Comparison of ENCODE assay signal across 10 mouse cellular contexts in genomic region chr2:162867516-162868029, GRCm38 (mm10).
DNase-seq lines count a peak whose midpoint lies in the region; ATAC-seq and TF ChIP-seq lines count a peak whose summit lies in the region.
"Had no signal": no experiment of that assay in that cellular context is flagged by ENCODE, and none has a peak within 500 bp of the region (broad histone marks: within the 10 kb centered on the region; RNA-seq: fewer than 3 reads in every experiment).

No protein-coding gene starts in this region.

- no peak for ATAC-seq in hindbrain, embryonic 12.5 days (ENCODE audit: low FRiP score)
- no peak for ATAC-seq in midbrain, embryonic 14.5 days (ENCODE audit: low FRiP score, low TSS enrichment)

- no peak overlapping the region for H3K9ac ChIP-seq in heart, adult 2 months (ENCODE audit: low read depth, low read length)
- no peak overlapping the region for H3K9ac ChIP-seq in hindbrain, embryonic 12.5 days
- H3K9ac ChIP-seq in midbrain, embryonic 14.5 days (replicated peaks; ENCODE audit: low read length) = no peak overlapping the region

- H3K36me3 ChIP-seq in heart, adult 2 months (ENCODE audit: control insufficient read depth, insufficient read depth, low read length) = no peaks in the 10 kb centered on the region
- no peaks in the 10 kb centered on the region for H3K36me3 ChIP-seq in hindbrain, embryonic 12.5 days
- no peaks in the 10 kb centered on the region for H3K36me3 ChIP-seq in midbrain, embryonic 14.5 days (ENCODE audit: control insufficient read depth, insufficient read depth, low read length)

- no peaks in the 10 kb centered on the region; the same call in 1 of the 2 replicates for H3K27me3 ChIP-seq in heart, adult 2 months (ENCODE audit: control insufficient read depth, insufficient read depth, low read length)
- no peaks in the 10 kb centered on the region for H3K27me3 ChIP-seq in hindbrain, embryonic 12.5 days
- no peaks in the 10 kb centered on the region for H3K27me3 ChIP-seq in midbrain, embryonic 14.5 days (ENCODE audit: control insufficient read depth, insufficient read depth, low read length)

- H3K79me2 ChIP-seq in heart, adult 2 months (replicated peaks; ENCODE audit: control insufficient read depth, insufficient read depth, low read length) = no peaks in the 10 kb centered on the region

- DNase-seq in heart, adult 11 months = peak; percentile 65
- DNase-seq in heart, adult 2 months = no peak
- DNase-seq in embryo, embryonic 10 days (ENCODE audit: low spot score) = peak; percentile 37
- DNase-seq in midbrain, embryonic 14.5 days = peak; percentile 53
- no peak for DNase-seq in ovary, postnatal 14 days (ENCODE audit: low spot score)
- DNase-seq in left cerebral cortex, adult 9 months (ENCODE audit: low spot score in 2 of 2) = no peak
- DNase-seq in urinary bladder, postnatal 10 days (ENCODE audit: low spot score) = no peak
- DNase-seq: cerebellum, adult 9-11 months; lung, adult 18-20 months had no signal

- no peaks in the 10 kb centered on the region for H3K4me1 ChIP-seq in heart, adult 2 months (ENCODE audit: control insufficient read depth, insufficient read depth, low read length)
- H3K4me1 ChIP-seq in hindbrain, embryonic 12.5 days = peaks cover 10% of the 10 kb centered on the region
- peaks cover 11% of the 10 kb centered on the region; the same call in 1 of the 2 replicates for H3K4me1 ChIP-seq in midbrain, embryonic 14.5 days (ENCODE audit: control insufficient read depth, insufficient read depth, low read length)

- no peak for TF ChIP-seq POLR2A in heart, adult 2 months (IDR thresholded peaks at IDR 0.05; ENCODE audit: insufficient read depth, low read depth, low read length)

- TF ChIP-seq EP300 in heart, adult 2 months (IDR thresholded peaks at IDR 0.05; ENCODE audit: insufficient read depth, low read depth, low read length) = no peak

- H3K4me2 ChIP-seq in hindbrain, embryonic 12.5 days (replicated peaks) = peak overlapping the region; percentile 50
- H3K4me2 ChIP-seq in midbrain, embryonic 14.5 days (ENCODE audit: low read length) = peak overlapping the region; percentile 58

- H3K4me3 ChIP-seq in heart, adult 2 months = no peak overlapping the region
- peak overlapping the region; percentile 24 for H3K4me3 ChIP-seq in hindbrain, embryonic 12.5 days
- H3K4me3 ChIP-seq in midbrain, embryonic 14.5 days (replicated peaks; ENCODE audit: low read depth, low read length) = peak overlapping the region; percentile 26

- no peaks in the 10 kb centered on the region for H3K9me3 ChIP-seq in hindbrain, embryonic 12.5 days (replicated peaks)
- no peaks in the 10 kb centered on the region for H3K9me3 ChIP-seq in midbrain, embryonic 14.5 days (ENCODE audit: control insufficient read depth, low read length)

- 7% methylated on average over 15 of the region's 15 CpGs for WGBS in heart, adult 2 months
- WGBS in hindbrain, embryonic 12.5 days = 2% methylated on average over 15 of the region's 15 CpGs
- WGBS in midbrain, embryonic 14.5 days = 1% methylated on average over 15 of the region's 15 CpGs

- no peak overlapping the region for H3K27ac ChIP-seq in heart, adult 2 months
- H3K27ac ChIP-seq in hindbrain, embryonic 12.5 days = no peak overlapping the region
- H3K27ac ChIP-seq in midbrain, embryonic 14.5 days (replicated peaks; ENCODE audit: low read depth, low read length) = no peak overlapping the region

- TF ChIP-seq CTCF in heart, adult 2 months (IDR thresholded peaks at IDR 0.05) = no peak

- intact Hi-C loops in heart, adult 2 months (cut with DNase I) = no loop called here

Comparison
In these comparisons a context has a peak if more than half of its experiments do, and no peak if none do; other contexts are left out.
1. DNase-seq: peak in heart, adult 11 months (single experiment), embryo, embryonic 10 days (single experiment) and midbrain, embryonic 14.5 days (single experiment); none in heart, adult 2 months (0 of 2), ovary, postnatal 14 days (single experiment), left cerebral cortex, adult 9 months (0 of 2) and urinary bladder, postnatal 10 days (single experiment).